Mouse (Mus musculus): ENCODE results near the gene Gm4788. TPM values are rescaled to one million over a fixed set of nuclear protein-coding genes. Genes with fewer than 3 reads are reported as not detected.
"Not testable (repeated sequence)": the region's sequence is repeated elsewhere in the genome, so short reads cannot be mapped to it uniquely, and the experiment has no call there.

Gene Gm4788
- polyA plus RNA-seq (2016; fragmentation: Nextera tagmentation; extraction: Ambion mirVana): not detected in 2 replicates

GRCm38 (mm10) chr1:139781143-139781542 lies at the start of gene Gm4788:
TSS of gene Gm4788 (minus strand) at chr1:139781243.
- H3K4me3 ChIP-seq: no peak within 1 kb of the TSS
- H3K4me1 ChIP-seq: no peaks in the 10 kb centered on the region
- H3K9me3 ChIP-seq (replicated peaks): no peaks in the 10 kb centered on the region
- no peaks in the 10 kb centered on the region for H3K27me3 ChIP-seq
- no peaks in the 10 kb centered on the region for H3K36me3 ChIP-seq
- no peak within 1 kb of the TSS for H3K9ac ChIP-seq
- no peak within 1 kb of the TSS for H3K27ac ChIP-seq
- no peak for ATAC-seq (ENCODE audit: low FRiP score)
- H3K4me2 ChIP-seq (replicated peaks): no peak within 1 kb of the TSS
- WGBS: 98% methylated on average over 1 of the region's 1 CpGs

DNA sequence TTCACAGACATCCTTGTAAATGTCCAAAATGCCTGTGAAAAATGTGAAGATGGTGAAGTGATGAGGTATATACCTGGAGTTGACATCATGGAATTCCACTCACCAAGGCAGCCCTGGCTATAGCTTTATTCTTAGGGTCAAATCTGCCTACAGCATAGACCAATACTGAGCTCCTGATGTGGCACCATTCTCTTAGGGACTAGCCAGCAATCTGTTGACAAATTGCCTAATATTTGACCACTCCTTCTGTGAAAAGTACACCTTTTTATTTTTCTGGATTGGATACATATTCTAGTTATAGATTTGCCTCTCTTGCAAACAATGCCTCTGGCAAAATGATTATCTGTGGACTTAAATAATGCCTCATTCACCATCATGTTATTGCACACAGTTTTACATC lies 27.6 kb upstream of the Gm4788 start:
- H3K4me2 ChIP-seq (replicated peaks): no peak overlapping the region
- no peaks in the 10 kb centered on the region for H3K36me3 ChIP-seq
- H3K27ac ChIP-seq: no peak overlapping the region
- no peaks in the 10 kb centered on the region for H3K4me1 ChIP-seq
- no peak for ATAC-seq (ENCODE audit: low FRiP score)
- no peak overlapping the region for H3K4me3 ChIP-seq
- no peaks in the 10 kb centered on the region for H3K27me3 ChIP-seq
- H3K9ac ChIP-seq: no peak overlapping the region
- no peaks in the 10 kb centered on the region for H3K9me3 ChIP-seq (replicated peaks)

DNA sequence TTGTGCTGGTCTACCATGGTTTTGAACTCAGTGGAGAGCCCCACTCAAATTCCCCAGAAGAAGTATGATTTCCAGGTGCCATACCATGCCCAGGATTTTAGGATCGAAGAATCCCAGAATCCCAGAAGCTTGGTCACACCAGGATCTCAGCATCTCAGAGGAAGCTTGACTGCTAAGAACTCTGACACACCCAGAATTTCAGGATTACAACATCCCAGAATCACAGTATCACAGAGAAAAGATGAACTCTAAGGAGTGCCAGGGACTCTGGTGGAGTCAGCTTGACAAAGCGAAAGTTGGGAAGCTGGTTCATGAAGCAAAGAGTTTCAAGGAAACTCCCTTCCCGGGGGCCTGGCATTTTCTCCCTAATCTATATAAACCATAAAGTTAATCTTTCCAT lies 11.1 kb downstream of the Gm4788 start:
- not testable (repeated sequence) for H3K4me2 ChIP-seq (replicated peaks); H3K4me3 ChIP-seq; H3K27ac ChIP-seq; H3K9ac ChIP-seq; H3K36me3 ChIP-seq; H3K9me3 ChIP-seq (replicated peaks); H3K27me3 ChIP-seq; ATAC-seq (ENCODE audit: low FRiP score); H3K4me1 ChIP-seq
- 85% methylated on average over 3 of the region's 3 CpGs for WGBS

GRCm38 (mm10) chr1:139716681-139717080 lies 64.4 kb downstream of the Gm4788 start:
- ATAC-seq (ENCODE audit: low FRiP score); H3K36me3 ChIP-seq: not testable (repeated sequence)
- whole genome bisulfite sequencing: 93% methylated on average over 11 of the region's 22 CpGs

GRCm38 (mm10) chr1:139716249-139716648 lies 64.8 kb downstream of the Gm4788 start:
- H3K4me1 ChIP-seq; H3K4me3 ChIP-seq; ATAC-seq (ENCODE audit: low FRiP score); H3K9ac ChIP-seq; H3K36me3 ChIP-seq; H3K27me3 ChIP-seq; H3K4me2 ChIP-seq (replicated peaks); H3K27ac ChIP-seq; H3K9me3 ChIP-seq (replicated peaks): not testable (repeated sequence)
- 93% methylated on average over 14 of the region's 16 CpGs for WGBS

More at GRCm38 (mm10) chr1:139716681-139717080, 64.4 kb downstream of the Gm4788 start:
- not testable (repeated sequence) for H3K9ac ChIP-seq; H3K9me3 ChIP-seq (replicated peaks); H3K27ac ChIP-seq; H3K27me3 ChIP-seq; H3K4me2 ChIP-seq (replicated peaks); H3K4me3 ChIP-seq; H3K4me1 ChIP-seq

- not testable (repeated sequence) for H3K4me2 ChIP-seq (replicated peaks); H3K27ac ChIP-seq; H3K9ac ChIP-seq; H3K36me3 ChIP-seq; H3K27me3 ChIP-seq; H3K9me3 ChIP-seq (replicated peaks); H3K4me3 ChIP-seq; H3K4me1 ChIP-seq; ATAC-seq (ENCODE audit: low FRiP score)
- 90% methylated on average over 18 of the region's 18 CpGs for WGBS
These were observed 131.1 kb downstream of the Gm4788 start for GRCm38 (mm10) chr1:139649921-139650320.

Other genes with a start within 250 kb of the Gm4788 start
- not detected in 2 replicates for gene Cfhr1, start 221.0 kb downstream of the Gm4788 start, polyA plus RNA-seq (2016; fragmentation: Nextera tagmentation; extraction: Ambion mirVana)
- not detected in 2 replicates for gene Cfhr2, start 77.5 kb upstream of the Gm4788 start, polyA plus RNA-seq (2016; fragmentation: Nextera tagmentation; extraction: Ambion mirVana)

Data from hindbrain, embryonic 12.5 days (tissue).